Mouse (Mus musculus) layer of hippocampus, adult 9-11 months (tissue): ENCODE measurements at regions not wholly inside any gene's neighbourhood (a gene's known extent, or its start where the extent isn't known, plus 50 kb on each side); places are given as distances from the start of the nearest gene placed in this dataset.

Experiments used
- DNase-seq: peaks from one replicate; pipeline ENCODE4 v3.0.0; 2022

DNA sequence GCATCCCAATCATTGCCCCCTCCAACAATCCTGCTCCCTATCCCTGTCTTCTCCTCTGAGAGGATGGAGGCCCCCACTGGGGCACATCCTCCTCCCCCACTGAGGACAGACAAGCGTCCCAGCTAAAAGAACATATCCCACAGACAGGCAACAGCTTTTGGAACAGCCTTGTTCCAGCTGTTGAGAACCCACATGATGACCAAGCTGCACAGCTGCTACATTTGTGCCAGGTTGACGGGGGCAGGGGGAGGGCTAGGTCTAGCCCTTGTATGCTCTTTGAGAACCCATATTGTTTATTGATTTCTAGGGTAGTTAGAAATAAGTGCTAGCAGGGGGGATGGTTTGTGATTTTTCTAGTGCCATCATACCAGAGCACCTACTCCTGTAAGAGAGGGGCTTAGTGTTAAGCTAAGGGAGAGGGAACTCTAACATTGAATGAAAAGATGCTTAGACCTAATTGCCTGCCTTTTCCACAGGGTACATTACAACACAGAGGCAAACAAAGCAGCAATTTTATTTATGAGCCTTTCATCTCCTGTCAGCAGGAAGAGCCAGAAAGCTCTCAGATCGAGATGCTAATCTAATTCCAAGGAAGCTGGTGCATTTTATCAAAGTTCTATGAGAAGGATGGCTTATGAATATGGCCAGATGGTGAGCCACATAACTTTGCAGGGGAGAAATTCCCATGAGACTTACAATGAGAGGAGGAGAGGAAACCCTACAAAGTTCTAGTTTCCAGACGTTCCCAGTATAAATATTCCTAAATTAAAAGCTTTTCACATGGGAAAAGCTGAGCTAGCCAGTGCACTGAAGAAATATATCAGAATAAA, 137.6 kb upstream of the Zpld1 start:
- peak; percentile 31 for DNase-seq

DNA sequence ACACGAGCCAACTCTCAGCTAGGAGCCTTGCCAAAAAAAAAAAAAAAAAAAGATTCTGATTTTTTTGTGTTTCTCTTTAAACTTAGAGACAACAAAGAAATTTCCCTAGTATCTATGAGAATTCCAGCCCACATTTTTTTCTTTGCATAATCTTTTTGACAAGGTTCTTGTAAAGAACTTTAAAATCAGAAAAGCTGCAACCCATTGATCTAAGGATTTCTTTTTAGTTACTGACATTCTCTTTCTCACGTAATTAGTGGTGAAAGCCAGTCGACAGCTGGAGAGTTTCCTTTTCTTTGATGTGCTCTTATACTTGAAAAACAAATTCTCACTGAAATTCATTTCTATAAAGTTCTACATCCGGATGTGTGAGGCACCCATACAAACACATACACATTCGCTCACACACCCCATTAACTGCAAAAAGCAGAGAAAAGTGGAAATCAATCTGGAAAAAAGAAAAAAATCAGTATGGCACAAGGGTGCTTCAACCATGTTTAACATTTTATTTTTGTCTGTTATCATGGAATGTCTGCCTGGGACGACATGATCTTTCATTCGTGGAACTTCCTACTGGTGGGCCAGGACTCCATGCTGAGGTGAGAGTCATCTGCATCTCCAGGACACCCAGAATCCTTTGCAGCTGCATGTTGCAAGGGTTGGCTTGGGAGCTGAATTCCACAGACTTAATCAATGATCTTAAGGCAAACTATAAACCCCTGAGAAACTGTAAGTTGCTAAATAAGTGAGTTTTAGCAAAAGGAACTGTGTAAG, 124.0 kb upstream of the Zpld1 start:
- DNase-seq: no peak

DNA sequence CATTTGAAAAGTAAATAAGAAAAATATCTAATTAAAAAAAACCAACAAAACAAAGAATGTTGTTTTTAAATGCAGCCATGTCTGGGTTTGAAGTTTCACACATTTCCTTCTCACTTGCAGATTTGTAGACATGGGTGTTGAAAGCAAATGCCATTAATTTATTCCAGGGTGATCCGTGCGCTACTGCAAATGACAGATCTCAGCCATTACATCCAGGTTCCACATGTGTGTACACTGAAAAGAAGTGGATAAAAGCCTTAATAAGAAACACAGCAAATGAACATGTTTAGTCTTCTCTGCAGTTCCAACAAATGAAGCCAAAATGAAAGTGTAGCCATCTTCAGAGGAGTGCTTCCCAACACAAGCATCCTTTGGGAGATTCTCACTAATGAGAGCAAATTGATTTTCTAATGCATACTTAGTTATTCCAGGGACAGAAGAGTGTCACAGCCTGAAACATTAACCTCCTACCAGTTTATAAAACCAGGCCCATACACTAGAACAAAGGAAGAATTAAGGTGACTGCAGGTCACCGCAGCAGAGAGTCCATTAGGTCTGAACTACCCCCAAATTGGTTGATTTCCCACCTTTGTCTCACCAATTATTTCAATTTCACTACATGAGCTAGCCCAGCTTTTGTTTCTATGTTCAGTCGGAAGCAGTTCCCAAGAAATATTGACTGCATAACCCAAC, 123.2 kb upstream of the Zpld1 start:
- DNase-seq: no peak

DNA sequence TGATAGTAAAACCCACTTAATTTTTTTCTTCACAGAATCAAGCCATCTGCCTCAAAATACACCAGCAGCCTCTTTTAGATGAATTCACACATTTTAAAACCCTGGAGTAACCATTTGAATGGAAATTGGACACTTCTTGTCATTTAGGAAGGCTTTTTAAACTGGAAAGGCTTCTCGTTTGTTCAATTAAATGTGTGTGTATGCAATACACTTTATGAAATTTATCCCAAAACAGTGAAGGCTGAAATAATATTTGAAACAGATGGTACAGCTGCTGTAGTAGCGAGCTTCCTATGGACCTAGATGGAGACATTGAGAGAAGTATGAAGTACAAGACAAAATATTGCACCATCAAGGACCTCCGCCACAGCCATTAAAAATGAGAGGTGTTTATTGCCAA, 121.1 kb upstream of the Zpld1 start:
- no peak for DNase-seq

DNA sequence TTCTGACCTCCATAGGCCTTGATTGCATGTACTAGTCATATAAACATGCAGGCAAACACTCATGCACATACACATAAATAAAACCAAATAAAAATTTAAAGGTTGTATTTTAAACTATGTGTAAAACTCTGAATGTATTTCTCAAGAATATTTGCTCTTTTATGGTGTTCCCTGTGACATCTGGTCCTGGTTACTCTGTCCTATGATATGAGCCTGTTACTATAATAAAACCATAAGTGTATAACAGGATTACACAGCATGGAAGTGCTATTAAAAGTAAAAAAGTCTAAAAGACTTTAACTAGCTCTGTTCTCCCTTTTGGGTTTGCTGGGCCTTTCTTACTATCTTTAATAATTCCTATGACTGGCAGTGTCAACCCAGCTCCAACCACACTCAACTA, 103.0 kb upstream of the Zpld1 start:
- no peak for DNase-seq

DNA sequence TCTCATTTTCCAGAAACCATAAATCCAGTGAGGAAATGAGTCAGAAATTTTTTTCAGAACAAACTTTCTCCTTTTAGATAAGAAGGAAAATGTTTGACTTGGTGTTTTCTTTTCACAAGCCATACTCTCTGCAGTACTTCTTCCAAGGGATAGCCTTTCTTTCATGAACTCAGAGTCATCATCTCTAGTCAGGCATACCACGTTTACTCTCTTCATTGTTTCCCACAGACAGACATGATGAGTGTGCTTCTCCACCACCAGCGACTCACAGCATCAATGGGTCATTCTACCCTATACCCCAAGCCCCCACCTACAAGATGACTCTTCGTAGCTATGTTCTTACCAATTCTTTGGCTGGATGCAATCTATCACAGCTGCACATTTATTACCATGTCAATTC, 97.1 kb upstream of the Zpld1 start:
- DNase-seq: no peak

DNA sequence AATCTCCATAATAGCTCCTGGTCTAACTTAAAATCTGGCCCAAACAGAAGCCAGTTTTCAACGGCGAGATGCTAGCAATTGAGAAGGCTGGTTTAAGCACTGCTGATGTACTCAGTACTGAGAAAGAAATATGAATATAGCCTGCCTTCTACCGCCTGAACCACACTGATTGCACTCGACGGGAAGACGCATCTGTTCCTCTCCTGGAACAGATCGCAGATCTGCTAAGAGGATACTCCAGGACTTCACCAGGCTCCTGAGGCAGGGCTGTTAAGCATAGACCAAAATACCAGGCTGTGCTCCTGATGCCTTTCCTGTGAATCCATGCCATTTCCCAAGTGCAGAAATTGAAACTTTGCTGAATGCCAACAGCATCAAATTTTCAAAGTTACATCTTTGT, 92.6 kb upstream of the Zpld1 start:
- no peak for DNase-seq

DNA sequence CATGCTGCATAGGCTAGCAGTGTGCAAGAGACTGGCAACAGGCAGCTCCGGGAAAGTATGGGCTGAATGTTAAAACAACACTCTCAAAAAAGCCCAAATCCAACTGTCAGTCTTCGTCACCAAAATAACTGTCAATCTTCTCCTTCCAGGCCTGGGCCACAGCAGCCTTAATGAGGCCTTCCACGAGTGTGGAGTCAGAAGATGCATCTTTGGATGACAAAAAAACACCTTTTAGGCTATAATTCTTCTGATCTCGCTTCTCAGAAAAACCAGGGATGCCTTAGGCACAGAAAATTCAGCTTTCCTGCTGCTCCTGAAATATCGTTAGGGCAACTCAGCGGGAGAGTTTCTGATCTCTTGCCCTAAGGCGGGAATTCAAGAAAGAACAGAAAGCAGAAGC, 82.2 kb upstream of the Zpld1 start:
- no peak for DNase-seq

DNA sequence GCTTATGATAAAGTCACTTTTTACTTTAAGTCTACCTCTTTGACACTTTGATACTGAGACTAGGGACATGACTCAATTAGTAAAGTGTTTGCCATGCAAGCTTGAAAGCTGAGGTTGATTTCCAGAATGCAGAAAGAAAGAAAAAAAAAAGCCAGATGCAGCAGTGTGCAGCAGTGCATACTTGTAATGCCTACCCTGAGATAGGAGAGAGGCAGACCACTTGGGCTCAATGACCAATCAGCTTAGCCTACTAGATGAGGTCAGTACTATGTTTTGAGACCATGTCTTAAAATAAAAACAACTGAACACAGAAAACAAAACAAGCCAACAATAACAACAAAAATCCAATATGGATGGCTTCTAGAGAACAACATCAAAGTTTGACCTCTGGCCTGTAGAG, 81.4 kb upstream of the Zpld1 start:
- no peak for DNase-seq

DNA sequence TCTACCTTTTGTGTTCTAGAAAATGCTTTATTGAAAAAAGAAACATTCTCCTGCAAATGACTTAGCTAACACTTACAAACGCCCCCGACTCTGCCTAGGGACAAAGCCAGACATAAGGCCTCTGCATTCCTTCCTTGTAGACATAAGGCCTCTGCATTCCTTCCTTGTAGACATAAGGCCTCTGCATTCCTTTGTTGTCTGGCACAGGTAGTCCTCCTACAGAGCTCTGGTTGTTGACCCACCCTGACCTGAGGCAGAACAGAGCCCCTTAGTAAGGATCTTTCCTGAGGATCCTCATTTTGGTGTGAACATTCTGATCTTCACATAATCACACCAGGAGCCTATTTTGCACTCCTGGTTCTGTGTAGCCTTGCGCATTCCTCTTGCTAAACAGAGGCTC, 80.9 kb upstream of the Zpld1 start:
- no peak for DNase-seq

DNA sequence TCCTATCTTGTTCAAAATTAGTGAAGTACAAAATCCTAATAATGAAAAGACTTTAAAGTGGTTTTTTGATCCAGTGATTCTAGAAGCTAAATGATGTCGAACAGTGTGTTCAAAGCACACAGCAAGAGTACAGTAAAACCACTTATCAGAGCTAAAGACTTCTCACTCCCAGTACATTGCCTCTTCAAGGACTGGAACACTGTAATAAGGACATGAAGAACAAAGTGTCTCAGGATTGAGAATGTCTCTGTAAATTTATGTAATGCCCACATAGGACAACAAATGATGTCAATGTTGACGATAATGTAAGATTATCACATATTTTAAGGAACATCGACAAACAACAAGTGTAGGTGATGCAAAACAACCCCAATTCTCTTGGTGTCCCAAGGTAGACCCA, 78.1 kb upstream of the Zpld1 start:
- no peak for DNase-seq

DNA sequence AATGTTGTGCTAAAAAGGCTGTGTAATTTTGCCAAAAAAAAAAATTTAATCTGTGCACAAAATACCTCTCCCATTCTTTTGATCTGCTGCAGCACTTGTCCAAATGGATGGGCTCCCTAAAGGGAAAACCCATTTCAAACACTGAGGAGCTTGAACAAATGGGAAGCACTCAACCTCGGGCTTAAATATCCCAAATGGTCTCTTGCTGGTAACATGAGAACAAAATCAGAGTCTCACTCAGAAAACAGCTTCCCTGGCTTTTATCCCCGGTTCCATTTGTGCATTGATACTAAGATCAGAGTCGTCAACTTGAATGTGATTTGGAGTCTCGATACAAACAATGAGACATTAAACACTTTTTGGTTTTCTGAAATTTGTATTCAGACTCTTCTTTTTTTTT, 59.9 kb upstream of the Zpld1 start:
- DNase-seq: no peak

DNA sequence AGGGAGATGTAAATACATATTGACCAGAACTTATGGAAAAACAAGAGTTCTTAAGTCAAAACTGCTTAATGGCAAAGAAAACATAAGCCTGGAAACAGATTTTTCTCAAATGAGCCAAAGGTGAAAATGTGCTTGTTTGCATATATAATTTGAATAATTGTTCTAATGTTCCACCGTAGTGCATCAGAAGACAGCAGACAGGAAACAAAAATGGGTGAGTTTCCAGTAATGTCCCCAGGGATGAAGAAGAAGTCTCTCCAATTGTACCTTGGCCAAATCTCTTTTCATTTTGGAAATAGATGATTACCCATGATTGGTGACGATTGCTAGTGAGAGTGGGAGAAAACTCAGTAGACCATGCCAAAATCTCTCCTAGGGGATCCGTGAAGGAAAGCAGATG, 58.3 kb upstream of the Zpld1 start:
- no peak for DNase-seq
